Mouse (Mus musculus) embryo, embryonic 11 days (tissue): Measurements from ENCODE around the gene Cmtm4.

Source experiments
- DNase-seq: peaks from one replicate; pipeline ENCODE4 v3.0.0-alpha.2; 2015

Gene Cmtm4

GRCm38 (mm10) chr8:104410628-104411273 lies 15.1 kb upstream of the Cmtm4 start:
- no peak for DNase-seq

DNA sequence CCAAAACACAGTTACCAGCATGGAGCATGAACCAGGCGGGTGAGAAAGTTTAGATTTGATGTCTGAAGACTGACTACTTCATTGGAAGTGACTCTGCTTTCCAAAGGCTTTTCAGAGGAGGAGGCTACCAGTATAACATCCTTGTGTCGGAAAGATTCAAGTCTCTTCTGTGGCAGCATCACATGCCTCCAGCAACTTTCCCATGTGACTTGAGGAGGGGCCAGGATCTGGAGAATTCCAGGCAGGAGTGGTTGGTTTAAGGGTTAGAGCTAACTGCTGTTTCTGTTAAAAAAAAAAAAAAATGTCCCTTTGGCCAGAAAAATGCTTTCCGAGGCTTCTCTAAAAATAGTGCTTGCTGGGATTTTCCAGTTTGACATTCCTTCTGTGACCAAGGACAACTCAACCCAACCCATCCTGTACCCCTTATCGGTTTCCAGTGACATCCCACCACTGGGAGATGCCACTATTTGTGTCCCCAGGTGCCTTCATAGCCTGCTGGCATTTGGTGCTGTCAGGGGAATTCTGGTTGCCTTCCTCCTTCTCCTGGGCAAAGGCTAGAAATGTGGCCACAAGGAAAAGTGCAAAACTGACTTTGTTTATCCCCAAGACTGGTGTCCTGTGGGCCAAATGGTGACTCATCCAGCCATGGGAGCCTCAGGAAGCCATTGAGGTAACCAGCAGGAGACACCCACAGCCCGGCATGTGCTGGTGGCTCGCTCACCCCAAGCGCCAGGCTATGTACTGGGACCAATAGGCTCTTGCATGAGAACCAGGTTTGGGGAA lies 12.9 kb upstream of the Cmtm4 start:
- DNase-seq, result no peak

GRCm38 (mm10) chr8:104406340-104407128 lies 10.9 kb upstream of the Cmtm4 start:
- DNase-seq, result no peak

- DNase-seq, result no peak
Measured at GRCm38 (mm10) chr8:104405430-104406187, 10.0 kb upstream of the Cmtm4 start.

GRCm38 (mm10) chr8:104403596-104403995 lies 8.0 kb upstream of the Cmtm4 start:
- DNase-seq, result peak; percentile 23

DNA sequence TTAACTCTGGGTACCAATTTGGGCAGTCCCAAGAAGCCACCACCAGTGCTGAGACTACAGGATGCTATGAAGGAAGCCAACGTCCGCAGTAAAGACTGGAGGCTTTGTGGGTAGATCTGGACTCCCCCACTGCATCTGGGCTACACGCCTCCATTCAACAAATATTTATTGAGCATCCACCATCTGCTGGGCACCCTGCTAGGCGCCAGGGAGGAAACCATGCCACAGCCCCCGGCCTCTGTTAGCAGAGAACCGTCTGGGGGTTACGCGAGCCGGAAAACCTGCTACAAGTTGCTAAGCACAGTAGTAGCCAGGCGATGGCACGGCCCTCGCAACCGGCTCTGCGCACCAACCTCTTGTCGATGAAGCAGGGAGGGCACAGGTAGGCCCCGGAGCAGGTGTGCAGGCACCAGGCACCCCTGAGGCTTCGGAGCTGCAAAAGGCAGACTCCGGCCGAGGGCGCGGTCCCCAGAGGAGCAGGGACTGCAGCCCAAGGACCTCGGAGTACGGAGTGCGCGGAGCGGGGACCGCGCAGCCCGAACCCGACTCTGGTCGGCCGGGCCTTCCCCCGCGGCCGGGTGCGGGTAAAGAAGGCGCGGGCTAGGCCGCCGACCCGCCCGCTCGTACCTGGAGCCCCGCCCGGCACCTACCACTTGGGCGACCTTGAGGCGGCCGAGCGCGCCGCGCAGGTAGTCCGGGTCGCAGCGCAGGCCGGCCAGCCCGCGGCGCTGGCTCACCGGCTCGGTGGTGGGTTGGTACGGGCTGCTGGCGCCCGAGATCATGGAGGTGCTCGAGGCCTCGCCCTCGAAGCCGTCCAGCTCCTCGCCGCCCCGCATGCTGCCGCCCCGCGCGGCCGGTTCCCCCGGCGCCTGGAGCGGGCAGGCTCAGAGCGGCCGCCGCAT lies 555 bp downstream of the Cmtm4 start:
- peak; percentile 55 for DNase-seq

- no peak for DNase-seq
Measured at GRCm38 (mm10) chr8:104393767-104394166, 1.8 kb downstream of the Cmtm4 start.

DNA sequence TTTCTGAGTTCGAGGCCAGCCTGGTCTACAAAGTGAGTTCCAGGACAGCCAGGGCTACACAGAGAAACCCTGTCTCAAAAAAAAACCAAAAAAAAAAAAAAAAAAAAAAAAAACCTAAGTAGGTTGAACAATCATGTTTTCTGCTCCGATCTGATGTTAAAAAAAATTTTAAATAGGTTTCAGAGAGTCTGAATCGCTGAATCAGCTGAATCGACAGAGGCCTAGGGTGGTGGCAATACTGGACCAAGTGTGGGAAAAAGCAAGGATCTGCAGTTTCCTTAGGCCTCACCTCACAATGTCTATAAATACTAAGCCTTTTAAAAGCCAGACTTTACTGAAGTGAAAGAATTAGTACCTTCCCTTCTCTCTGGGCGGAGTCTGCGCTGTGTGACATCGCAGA lies 2.5 kb downstream of the Cmtm4 start:
- no peak for DNase-seq

DNA sequence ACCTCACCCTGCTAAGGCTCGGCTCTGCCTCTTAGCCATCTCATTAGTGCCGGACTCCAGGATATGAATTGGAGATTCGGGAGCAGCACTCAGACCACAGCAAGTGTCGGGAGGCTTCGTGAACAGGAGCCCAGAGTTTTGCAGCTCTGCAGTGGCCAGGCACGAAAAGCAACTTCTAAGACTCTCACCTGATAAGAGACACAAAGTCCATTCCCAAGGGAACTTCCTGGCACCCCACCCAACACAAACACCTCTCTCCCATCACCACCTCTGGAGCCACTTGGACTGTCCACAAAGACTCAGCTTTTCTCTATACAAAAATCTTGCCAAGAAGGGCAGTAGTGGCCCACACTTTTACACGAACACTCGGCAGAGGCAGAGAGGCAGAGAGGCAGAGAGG lies 5.4 kb downstream of the Cmtm4 start:
- DNase-seq, result no peak

GRCm38 (mm10) chr8:104387980-104388379 lies 7.6 kb downstream of the Cmtm4 start:
- no peak for DNase-seq

DNA sequence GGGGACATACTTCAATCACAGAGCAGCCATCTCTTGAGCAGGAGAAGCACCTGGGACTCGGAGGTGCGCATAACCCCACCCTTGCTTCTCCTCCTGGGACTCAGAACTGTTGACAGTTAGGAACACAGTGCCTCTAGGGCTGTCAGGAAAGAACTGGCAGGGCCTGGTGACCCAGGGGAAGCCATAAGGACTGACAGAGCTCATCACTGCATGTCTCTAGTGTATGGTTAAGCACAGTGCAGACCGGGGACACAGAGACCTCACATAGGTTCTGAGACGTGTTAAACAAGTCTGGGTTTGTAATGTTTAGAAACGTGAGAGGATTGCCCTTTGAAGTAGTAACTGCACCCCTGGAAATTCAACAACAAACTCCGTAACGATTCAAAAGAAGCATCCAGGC lies 8.1 kb downstream of the Cmtm4 start:
- DNase-seq, result no peak

DNA sequence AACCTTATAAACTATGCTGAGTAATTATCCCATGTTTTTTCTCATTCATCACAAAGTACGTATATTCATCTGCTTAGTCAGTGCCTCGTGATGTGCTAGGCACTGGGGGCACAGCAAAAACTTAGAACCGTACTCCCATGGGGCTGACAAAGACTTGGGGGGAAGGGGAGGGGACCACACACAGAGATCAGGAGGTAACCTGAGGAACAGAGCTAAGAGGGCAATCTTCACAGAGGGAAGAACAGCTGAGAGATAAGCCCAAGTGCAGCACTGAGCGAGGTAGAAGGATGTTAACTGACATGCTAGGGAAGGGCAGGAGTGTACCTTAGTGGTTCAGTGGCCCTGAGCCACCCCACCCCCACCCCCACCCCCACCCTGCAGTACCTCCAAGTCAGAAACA lies 8.9 kb downstream of the Cmtm4 start:
- DNase-seq, result peak; percentile 39

GRCm38 (mm10) chr8:104383977-104384376 lies 11.6 kb downstream of the Cmtm4 start:
- DNase-seq, result no peak

DNA sequence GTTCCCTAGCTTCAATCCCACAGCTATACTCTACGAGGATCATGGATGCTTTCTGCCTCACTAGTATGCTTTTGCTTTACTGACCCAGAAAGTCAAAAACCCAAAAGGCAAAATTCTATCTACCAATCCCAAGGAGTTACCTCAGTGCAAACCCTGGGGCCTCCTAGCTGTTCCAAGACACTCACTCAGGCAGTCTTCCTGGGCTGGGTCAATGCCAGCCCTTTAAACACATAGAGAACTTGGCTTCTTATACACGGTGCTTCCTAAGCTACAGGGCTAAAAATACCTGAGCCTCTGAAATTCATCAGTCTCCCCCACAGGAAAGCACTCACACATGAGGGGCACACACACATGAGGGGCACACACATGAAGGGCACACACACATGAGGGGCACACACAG lies 12.3 kb downstream of the Cmtm4 start:
- no peak for DNase-seq

DNA sequence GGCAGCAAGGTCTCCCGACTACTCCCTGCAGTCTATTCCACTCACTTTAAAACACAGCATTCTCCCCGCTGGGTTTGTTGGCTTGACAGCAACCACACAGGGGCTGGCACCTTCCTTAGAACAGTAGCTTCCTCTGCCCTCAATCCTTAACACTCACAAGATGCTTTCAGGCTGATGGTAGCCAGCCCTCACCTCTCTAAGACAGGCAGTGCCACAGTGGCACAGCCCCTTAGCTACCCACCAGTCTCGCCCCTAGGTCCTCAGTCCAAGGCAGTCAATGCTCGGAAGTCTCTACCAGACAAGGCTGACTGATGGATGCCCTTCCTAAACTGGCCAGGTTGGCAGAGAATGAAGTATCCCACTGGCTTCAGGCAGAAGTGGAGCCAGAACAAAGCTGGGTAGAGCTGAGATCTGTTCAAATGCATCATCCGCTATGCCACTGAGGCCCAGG lies 14.6 kb downstream of the Cmtm4 start:
- DNase-seq, result no peak

- DNase-seq, result no peak
Measured at GRCm38 (mm10) chr8:104380269-104380668, 15.3 kb downstream of the Cmtm4 start.

DNA sequence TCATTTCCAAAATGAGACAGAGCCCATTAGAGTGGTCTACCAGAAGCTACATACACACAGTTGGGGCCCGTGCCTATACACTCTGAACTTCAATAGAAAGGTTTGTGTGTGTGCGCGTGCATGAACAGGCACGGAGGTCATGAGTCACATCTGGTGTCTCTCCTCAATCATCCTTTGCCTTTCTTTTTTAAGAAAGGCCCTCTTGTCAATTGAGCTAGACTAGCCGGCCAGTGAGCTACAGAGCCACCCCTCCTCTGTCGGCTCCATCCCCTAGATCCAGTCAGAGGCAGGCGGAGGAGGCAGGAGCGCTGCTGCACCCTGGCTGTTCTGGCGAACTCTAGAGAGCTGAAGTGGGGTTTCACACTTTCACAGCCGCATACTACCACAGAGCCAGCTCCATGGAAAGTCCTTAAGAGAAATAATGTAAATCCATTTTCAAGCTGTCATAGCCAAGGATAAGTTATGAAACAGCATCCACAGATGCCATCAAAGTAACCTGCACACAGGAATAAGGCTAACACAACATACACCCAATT lies 16.2 kb downstream of the Cmtm4 start:
- peak; percentile 57 for DNase-seq

DNA sequence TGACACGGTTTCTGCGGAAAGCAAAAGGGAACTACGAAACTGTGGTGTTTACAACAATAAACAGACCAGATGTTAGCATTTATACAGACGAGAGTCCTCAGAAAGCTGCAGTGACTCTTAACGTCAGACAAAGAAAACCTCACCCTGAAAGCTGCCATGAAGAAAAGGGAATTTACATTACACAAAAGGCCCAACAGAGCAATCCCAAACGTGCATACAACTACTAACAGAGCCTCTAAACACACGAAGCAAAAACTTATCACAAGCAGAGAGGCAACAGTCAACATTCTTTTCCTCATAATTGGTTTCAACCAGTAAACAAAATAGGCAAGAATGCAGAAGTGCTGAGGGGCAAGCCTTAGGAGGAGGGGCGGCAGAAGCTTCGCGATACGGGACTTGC lies 18.9 kb downstream of the Cmtm4 start:
- DNase-seq, result no peak

GRCm38 (mm10) chr8:104375959-104376358 lies 19.6 kb downstream of the Cmtm4 start:
- no peak for DNase-seq

DNA sequence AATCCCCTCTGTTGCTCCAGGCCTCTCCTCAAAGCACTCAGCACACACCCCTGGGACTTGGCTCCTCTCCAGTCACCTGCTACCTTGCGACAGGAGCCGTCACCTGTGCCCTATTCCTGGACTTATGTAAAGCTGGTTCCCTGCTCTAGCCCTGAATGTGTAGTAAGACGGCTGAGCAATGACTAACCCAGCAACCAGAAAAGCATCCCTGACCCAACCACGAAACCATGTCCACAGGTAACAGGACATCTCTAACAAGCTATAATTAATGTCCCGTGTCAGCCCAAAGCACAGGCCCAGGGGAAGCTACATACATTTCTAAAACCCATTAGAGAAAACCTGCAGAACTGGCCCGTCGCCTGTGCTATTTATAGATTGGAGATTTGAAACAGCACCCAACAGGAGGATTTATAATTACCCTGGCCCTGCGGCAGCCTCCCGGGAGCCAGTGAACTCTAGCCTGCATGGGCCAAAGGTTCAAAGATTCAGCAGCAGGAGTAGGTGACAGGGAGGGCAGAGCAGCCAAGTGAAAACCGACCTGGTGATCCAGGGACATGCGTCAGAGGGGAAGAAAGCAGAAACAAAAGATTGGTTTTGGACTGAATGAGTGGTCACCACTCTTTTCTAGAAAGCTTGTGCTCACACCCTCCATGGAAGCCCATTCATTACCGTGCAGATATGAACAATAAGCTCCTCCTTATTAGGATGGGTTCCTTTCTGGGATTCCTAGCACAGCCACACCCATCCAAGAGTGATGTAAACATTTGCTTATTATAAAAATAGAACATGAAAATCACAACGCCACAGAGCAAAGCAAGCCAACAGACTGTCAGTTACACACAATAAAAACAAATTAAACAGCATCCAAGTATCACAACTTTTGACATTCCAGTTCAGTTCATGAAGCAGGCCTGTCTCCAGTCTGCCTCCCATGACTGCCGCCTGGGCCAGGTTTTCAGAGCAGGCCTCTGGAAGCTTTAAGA lies 20.5 kb downstream of the Cmtm4 start:
- DNase-seq, result no peak
